Mouse (Mus musculus) layer of hippocampus, adult 18-20 months (tissue): Measurements from ENCODE around the gene Myadm. TPM values are rescaled to one million over a fixed set of nuclear protein-coding genes. Genes with fewer than 3 reads are reported as not detected.

Experiments
- DNase-seq, 2 experiments: peaks; one replicate each; pipeline ENCODE4 v3.0.0; 2022; ENCODE audit warnings: low spot score in 2 of 2
- total RNA-seq, 2 experiments: library from RNA; stranded (reverse); gene quantifications; 2 replicates each; pipeline ENCODE4 v1.2.3; 2021

Gene Myadm
- total RNA-seq, 2 experiments from 2014 or later: 55.4 to 56.7 TPM

DNA sequence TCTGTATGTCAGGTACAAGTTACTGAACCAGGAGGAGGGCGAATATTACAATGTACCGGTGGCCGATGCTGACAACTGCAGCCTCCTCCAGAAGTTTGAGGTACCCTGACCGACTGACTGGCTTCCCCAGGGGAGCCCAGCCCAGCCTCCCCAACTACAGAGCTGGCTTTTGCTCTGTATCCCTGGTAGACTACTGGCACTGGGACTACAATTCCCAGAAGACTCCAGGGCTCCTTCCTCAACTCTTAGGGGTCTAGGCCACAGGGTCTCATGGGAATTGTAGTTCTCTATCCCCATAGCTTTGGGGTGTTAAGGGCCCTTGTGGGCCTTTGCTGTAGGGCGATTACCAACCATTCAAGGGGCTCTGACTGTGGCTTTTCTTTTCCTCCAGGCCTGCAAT lies 25.2 kb downstream of the Myadm start:
- no peak for DNase-seq

DNA sequence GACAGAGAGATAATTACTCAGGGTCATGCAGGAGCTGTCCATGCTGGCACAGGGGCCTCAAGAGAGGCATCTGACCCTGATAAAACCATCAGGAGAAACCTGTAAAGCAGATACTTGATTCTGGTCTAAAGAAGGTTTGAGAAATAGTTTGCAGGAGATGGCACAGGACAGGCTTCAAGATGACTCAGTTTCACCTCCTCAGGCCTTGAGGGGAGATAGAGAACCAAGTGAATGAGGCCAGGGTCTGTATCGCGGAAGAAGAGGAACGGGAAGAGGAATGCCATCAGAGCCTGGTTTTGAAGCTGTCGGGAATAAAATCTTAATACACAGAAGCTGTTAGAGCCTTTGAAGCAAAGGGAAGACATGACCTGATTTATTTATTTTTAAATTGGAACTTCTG lies 28.8 kb downstream of the Myadm start:
- DNase-seq: no peak

- no peak for DNase-seq
Measured at GRCm38 (mm10) chr7:3320856-3321255, 32.0 kb downstream of the Myadm start.

DNA sequence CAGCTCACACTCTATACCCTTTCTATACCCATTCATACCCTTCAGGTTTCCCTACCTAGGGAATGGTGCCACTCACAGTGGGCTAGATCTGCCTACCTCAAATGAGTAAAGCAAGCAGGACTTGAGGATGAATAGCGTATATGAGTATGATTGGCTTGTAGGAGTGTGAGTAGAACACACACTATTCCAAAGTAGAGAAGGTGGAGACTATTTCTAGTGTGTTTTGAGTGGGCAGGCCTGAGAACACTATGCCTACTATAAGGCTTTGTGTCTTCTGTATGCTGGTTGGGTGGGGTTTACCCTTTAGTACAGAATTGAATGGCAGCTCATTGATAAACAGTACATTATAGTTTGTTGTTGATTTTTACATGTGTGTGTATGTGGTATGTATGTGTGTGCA lies 34.9 kb downstream of the Myadm start:
- no peak for DNase-seq

DNA sequence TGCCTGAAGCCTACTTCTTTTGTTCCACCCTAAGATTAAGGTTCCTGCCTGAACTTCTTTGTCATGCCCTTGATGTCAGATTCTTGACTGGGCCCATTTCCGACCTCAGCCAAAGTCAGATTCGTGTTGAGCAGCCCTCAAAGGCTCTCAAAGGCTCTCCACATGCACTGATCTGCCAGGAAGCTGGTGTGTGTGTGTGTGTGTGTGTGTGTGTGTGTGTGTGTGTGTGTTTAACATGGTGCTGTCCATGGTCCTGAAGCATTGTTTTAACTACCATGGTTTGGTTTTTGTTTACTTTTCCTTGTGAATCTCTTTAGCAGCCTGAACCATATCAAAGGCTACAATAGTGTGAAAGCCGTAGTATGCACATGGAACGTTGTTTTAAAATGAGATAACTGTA lies 39.1 kb downstream of the Myadm start:
- no peak for DNase-seq

DNA sequence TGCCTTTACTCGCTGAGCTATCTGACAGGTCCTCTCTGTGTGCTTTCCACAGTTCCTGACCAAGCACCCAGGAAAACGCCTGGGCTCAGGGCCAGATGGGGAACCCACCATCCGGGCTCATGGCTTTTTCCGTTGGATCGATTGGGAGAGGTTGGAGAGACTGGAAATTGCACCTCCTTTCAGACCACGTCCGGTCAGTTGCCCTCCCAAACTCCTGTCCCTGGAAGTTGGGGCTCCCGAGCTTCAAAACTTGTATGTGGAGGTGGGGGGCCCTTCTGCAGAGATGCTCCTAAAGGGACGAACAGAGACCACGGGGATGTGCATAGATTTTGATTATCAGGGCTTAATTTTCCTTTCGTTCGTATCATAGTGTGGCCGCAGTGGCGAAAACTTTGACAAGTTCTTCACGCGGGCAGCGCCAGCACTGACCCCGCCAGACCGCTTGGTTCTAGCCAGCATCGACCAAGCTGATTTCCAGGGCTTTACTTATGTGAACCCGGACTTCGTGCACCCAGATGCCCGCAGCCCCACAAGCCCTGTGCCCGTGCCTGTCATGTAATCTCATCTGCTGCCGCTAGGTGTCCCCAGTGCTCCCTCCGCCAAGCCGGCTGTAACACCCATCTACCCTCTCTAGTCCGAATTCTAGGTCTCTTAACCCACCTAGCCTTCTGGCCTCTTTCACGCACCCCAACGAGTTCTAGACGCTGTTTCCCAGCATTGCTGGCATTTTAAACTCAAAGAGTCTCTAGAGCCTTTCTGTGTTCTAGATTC lies 41.1 kb downstream of the Myadm start:
- DNase-seq: peak; percentile 79 to 90

- no peak for DNase-seq
Measured at GRCm38 (mm10) chr7:3331171-3331570, 42.3 kb downstream of the Myadm start.

- DNase-seq: peak; percentile 86 to 92
Measured at GRCm38 (mm10) chr7:3331581-3332223, 42.8 kb downstream of the Myadm start.

DNA sequence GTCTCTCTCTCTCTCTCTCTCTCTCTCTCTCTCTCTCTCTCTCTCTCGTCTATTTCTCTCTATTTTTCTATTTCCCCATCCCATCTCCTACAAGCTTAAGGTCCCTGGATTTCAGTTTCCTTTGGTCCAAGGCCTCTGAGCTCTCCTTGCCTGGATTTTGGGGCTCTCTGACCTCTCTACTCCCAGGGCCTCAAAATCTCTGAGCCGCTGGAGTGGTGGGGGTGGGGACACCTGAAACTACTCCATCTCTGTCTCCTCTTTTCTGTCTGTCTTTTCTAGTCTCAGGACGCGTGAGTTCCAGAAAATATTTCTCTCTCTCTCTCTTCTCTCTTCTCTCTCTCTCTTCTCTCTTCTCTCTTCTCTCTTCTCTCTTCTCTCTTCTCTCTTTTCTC lies 43.3 kb downstream of the Myadm start:
- DNase-seq: no peak

GRCm38 (mm10) chr7:3332619-3333521 lies 44.0 kb downstream of the Myadm start, which contains the start of gene Cacng7:
TSS of gene Cacng7 (plus strand) at chr7:3332955.
- DNase-seq: peak; percentile 51 to 64

- no peak for DNase-seq
Measured at GRCm38 (mm10) chr7:3333542-3333941, 44.7 kb downstream of the Myadm start.

GRCm38 (mm10) chr7:3336412-3336811 lies 47.5 kb downstream of the Myadm start:
- DNase-seq: no peak

GRCm38 (mm10) chr7:3338286-3338935 lies 49.5 kb downstream of the Myadm start:
- DNase-seq: no peak

GRCm38 (mm10) chr7:3339010-3339409 lies 50.1 kb downstream of the Myadm start:
- DNase-seq: no peak

DNA sequence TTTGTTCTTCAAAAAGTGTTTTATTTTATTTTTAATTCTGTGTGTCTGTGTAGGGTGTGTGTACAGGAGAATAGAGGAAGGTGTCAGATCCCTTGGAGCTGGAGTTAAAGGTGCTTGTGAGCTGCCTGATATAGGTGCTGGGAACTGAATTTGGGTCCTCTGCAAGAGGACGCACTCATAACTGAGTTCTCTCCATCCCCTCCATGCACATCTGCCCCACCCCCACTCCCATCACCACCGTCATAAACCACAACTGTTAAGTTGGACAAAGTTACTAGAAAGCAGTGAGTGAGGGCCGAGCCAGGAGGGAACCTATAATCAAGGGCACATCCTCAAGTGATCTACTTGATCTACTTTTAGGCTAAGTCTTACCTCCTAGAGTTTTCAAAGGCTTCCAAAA lies 55.0 kb downstream of the Myadm start:
- DNase-seq: no peak

GRCm38 (mm10) chr7:3345301-3345700 lies 56.4 kb downstream of the Myadm start:
- no peak for DNase-seq

- DNase-seq: no peak
Measured at GRCm38 (mm10) chr7:3347366-3348287, 58.7 kb downstream of the Myadm start.

- no peak for DNase-seq
Measured at GRCm38 (mm10) chr7:3348326-3348725, 59.4 kb downstream of the Myadm start.

DNA sequence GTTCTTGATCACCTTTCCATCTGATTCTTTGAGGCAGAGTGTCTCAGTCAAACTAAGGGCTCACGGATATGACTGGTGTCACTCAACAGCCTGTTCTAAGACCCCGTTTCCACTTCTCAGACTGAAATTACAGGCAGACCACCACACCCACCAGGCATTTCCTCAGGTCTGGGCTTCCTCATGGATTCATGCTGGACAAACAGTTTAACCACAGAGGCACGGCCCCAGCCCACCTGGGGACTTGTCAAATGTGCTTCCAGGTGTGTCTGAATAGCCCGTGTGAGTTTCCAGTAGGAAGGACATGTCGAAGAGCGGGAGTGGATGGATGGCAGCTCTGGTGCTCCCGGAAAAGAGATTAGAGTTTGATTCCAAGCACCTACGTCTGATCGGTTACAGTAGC lies 60.9 kb downstream of the Myadm start:
- DNase-seq: no peak
